Mouse (Mus musculus) Patski (cell line): ENCODE measurements around the gene Gm10188. TPM values are rescaled to one million over a fixed set of nuclear protein-coding genes. Genes with fewer than 3 reads are reported as not detected.

Source experiments
- ATAC-seq: fragments of 100-300 bp; one replicate; pipeline ENCODE4 v1.8.0; 2021
- CTCF ChIA-PET: fragments of 350-600 bp; sonication (Branson Sonifier 250); formaldehyde crosslinking; loops from one replicate; lab custom pipeline; 2022; ENCODE audit warnings: inconsistent platforms; lab: Charles Lee
- POLR2A ChIA-PET: fragments of 350-600 bp; sonication (Branson Sonifier 250); formaldehyde crosslinking; loops from one replicate; lab custom pipeline; 2022; ENCODE audit warnings: antibody characterized with exemption, inconsistent platforms; lab: Charles Lee
- DNase-seq: peaks from one replicate; pipeline ENCODE4 v3.0.0-alpha.2; 2011; ENCODE audit warnings: low read depth, low spot score
- H3K27me3 ChIP-seq: fragments of 371-371 bp; one replicate; pipeline ENCODE4 v1.5.1; 2021
- CTCF ChIP-seq: fragments of 100-300 bp; IDR thresholded peaks from one replicate; pipeline ENCODE4 v1.5.1; 2021
- in situ Hi-C: fragments of 300-500 bp; cut with MboI; formaldehyde crosslinking; loops from 3 replicates; pipeline ENCODE4 v1.11.1; 2018; ENCODE audit warnings: low pct_unique_long_range_greater_than_20kb, mixed read lengths
- polyA plus RNA-seq: library from polyadenylated mRNA; unstranded; gene quantifications from one replicate; pipeline ENCODE4 v1.2.3, GENCODE M21; 2021

The Gm10188 gene
- polyA plus RNA-seq, 1 experiment from 2014 or later = 0.22 TPM

- in situ Hi-C loops = no loop called here
- DNase-seq = no peak
- no peaks in the 10 kb centered on the region for H3K27me3 ChIP-seq
- ATAC-seq = no peak
- ChIA-PET CTCF (no interaction called here), POLR2A (interaction anchor here (1.5 kb wide), 1 partner anchor 30 kb away, joined by 5 read pairs; no protein-coding TSS in a partner anchor)
- TF ChIP-seq CTCF = no peak
These were observed 4.0 kb upstream of the Gm10188 start for GRCm38 (mm10) chr1:132233566-132233965.

GRCm38 (mm10) chr1:132231470-132232274 lies 2.1 kb upstream of the Gm10188 start:
- POLR2A ChIA-PET = no interaction called here
- CTCF ChIA-PET = no interaction called here
- DNase-seq (no peak), ATAC-seq (no peak)
- H3K27me3 ChIP-seq = no peaks in the 10 kb centered on the region
- in situ Hi-C loops = no loop called here
- no peak for TF ChIP-seq CTCF

GRCm38 (mm10) chr1:132226297-132227080 lies 3.1 kb downstream of the Gm10188 start:
- H3K27me3 ChIP-seq = no peaks in the 10 kb centered on the region
- DNase-seq (no peak), ATAC-seq (no peak)
- no peak for TF ChIP-seq CTCF
- CTCF ChIA-PET = interaction anchor here (1.0 to 1.8 kb wide), 3 partner anchors 8 to 69 kb away, joined by 3 to 14 read pairs (median 3); no protein-coding TSS in a partner anchor
- POLR2A ChIA-PET = interaction anchor here (0.6 to 1.2 kb wide), 3 partner anchors 8 to 34 kb away, joined by 3 read pairs; no protein-coding TSS in a partner anchor
- in situ Hi-C loops = no loop called here

GRCm38 (mm10) chr1:132222166-132222565 lies 7.4 kb downstream of the Gm10188 start:
- ATAC-seq (no peak), DNase-seq (no peak)
- in situ Hi-C loops = no loop called here
- TF ChIP-seq CTCF = no peak
- CTCF ChIA-PET = interaction anchor here (1.0 to 1.5 kb wide), 2 partner anchors 13 to 46 kb away, joined by 3 read pairs; no protein-coding TSS in a partner anchor
- POLR2A ChIA-PET = no interaction called here
- H3K27me3 ChIP-seq = no peaks in the 10 kb centered on the region

GRCm38 (mm10) chr1:132221627-132222026 lies 7.9 kb downstream of the Gm10188 start:
- ChIA-PET CTCF (interaction anchor here (1.0 to 1.5 kb wide), 2 partner anchors 13 to 46 kb away, joined by 3 read pairs; no protein-coding TSS in a partner anchor), POLR2A (interaction anchor here (0.7 kb wide), 1 partner anchor 79 kb away, joined by 3 read pairs; no protein-coding TSS in a partner anchor)
- no peak for TF ChIP-seq CTCF
- ATAC-seq = no peak
- no peak for DNase-seq
- H3K27me3 ChIP-seq = no peaks in the 10 kb centered on the region
- in situ Hi-C loops = no loop called here

- in situ Hi-C loops = no loop called here
- ChIA-PET POLR2A (interaction anchor here (0.6 kb wide), 1 partner anchor 28 kb away, joined by 5 read pairs; no protein-coding TSS in a partner anchor), CTCF (interaction anchor here (1.0 kb wide), 1 partner anchor 21 kb away, joined by 3 read pairs; no protein-coding TSS in a partner anchor)
- DNase-seq = no peak
- no peak for ATAC-seq
- H3K27me3 ChIP-seq = no peaks in the 10 kb centered on the region
- no peak for TF ChIP-seq CTCF
These were observed 13.3 kb downstream of the Gm10188 start for GRCm38 (mm10) chr1:132216276-132216675.

- no peaks in the 10 kb centered on the region for H3K27me3 ChIP-seq
- no peak for TF ChIP-seq CTCF
- ChIA-PET CTCF (interaction anchor here (0.8 to 4.5 kb wide), 3 partner anchors 24 to 93 kb away, joined by 4 to 32 read pairs (median 18); no protein-coding TSS in a partner anchor), POLR2A (no interaction called here)
- DNase-seq (no peak), ATAC-seq (no peak)
- in situ Hi-C loops = no loop called here
These were observed 16.5 kb downstream of the Gm10188 start for GRCm38 (mm10) chr1:132213076-132213475.

GRCm38 (mm10) chr1:132212218-132212617 lies 17.3 kb downstream of the Gm10188 start:
- no peak for DNase-seq
- TF ChIP-seq CTCF = peak; percentile 67
- no peaks in the 10 kb centered on the region for H3K27me3 ChIP-seq
- CTCF ChIA-PET = interaction anchor here (0.8 to 4.5 kb wide), 4 partner anchors 14 to 94 kb away, joined by 4 to 32 read pairs (median 14); no protein-coding TSS in a partner anchor
- POLR2A ChIA-PET = no interaction called here
- in situ Hi-C loops = no loop called here
- no peak for ATAC-seq

- CTCF ChIA-PET = interaction anchor here (0.8 to 4.5 kb wide), 8 partner anchors 11 to 144 kb away, joined by 3 to 32 read pairs (median 5); partner anchors contain the start of genes AC124108.1 and Lemd1
- POLR2A ChIA-PET = interaction anchor here (0.9 kb wide), 1 partner anchor 53 kb away, joined by 3 read pairs; no protein-coding TSS in a partner anchor
- in situ Hi-C loops = no loop called here
- ATAC-seq = no peak
- no peaks in the 10 kb centered on the region for H3K27me3 ChIP-seq
- no peak for DNase-seq
- TF ChIP-seq CTCF = no peak
These were observed 17.9 kb downstream of the Gm10188 start for GRCm38 (mm10) chr1:132211672-132212071.

GRCm38 (mm10) chr1:132210922-132211321 lies 18.6 kb downstream of the Gm10188 start:
- CTCF ChIA-PET = interaction anchor here (0.7 to 4.5 kb wide), 10 partner anchors 10 to 144 kb away, joined by 3 to 32 read pairs (median 5); partner anchors contain the start of genes AC124108.1 and Lemd1
- TF ChIP-seq CTCF = peak; percentile 79
- no peaks in the 10 kb centered on the region for H3K27me3 ChIP-seq
- DNase-seq (no peak), ATAC-seq (no peak)
- POLR2A ChIA-PET = interaction anchor here (0.9 kb wide), 1 partner anchor 52 kb away, joined by 3 read pairs; no protein-coding TSS in a partner anchor
- in situ Hi-C loops = no loop called here
